Mouse (Mus musculus) right cerebral cortex, postnatal 10 days (tissue): ENCODE data around the gene Haghl.
"Not testable (repeated sequence)": the region's sequence is repeated elsewhere in the genome, so short reads cannot be mapped to it uniquely, and the experiment has no call there.

ENCODE experiments used
- DNase-seq, 2 experiments: peaks; one replicate each; pipeline ENCODE4 v3.0.0; 2021; ENCODE audit warnings: low spot score in 2 of 2

The Haghl gene

DNA sequence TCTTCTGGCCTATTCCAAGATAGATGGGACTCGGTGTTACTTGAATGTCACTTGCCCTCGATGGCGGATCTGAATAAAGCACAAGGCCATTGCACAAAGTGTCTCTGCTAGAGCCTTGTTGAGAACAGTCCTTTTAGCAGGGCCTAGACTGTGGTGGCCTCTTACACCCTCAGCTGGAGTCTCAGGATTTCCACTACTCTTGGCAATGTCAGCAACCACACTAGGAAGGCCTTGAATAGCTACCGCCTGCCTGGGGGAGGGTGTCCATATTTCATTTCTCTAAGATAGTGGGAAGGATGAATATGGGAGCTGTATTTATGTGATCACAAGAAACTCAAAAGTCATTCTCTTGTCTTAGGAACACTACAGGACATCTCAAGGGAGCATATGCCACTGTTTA lies 37.2 kb downstream of the Haghl start:
- DNase-seq = no peak

DNA sequence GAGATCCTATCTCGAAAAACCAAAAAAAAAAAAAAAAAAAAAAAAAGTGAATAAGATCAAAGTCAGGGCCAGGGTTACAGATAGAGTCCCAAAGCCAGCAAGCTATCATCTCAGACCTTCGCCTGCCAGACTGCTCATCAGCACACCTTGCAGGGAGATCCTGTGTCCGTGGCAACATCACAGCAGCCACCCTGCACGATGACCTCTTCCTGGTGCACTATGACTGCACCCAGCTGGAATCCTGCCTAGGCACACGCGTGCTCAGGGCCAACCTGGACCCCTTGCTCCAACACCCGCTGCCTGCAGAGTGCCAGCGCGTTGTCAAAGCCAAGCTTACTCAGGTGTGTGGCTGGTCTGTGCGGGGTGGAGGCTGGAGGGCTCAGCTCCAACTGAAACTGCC lies 41.2 kb downstream of the Haghl start:
- DNase-seq = no peak

GRCm38 (mm10) chr17:25743831-25744230 lies 41.6 kb downstream of the Haghl start:
- no peak for DNase-seq

DNA sequence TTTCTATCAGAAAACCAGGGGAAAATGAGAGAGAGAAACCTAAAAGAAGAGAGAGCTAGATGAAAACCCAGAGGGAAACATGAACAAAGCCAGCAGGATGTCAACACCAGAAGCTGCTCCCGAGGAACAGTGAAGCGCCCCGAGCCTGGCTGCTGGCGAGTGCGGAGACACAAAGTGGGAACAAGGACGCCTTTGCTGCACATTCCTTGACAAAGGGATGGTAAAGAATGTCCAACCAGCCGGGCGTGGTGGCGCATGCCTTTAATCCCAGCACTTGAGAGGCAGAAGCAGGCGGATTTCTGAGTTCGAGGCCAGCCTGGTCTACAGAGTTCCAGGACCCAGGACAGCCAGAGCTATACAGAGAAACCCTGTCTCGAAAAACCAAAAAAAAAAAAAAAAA lies 44.0 kb downstream of the Haghl start:
- DNase-seq = not testable (repeated sequence)

DNA sequence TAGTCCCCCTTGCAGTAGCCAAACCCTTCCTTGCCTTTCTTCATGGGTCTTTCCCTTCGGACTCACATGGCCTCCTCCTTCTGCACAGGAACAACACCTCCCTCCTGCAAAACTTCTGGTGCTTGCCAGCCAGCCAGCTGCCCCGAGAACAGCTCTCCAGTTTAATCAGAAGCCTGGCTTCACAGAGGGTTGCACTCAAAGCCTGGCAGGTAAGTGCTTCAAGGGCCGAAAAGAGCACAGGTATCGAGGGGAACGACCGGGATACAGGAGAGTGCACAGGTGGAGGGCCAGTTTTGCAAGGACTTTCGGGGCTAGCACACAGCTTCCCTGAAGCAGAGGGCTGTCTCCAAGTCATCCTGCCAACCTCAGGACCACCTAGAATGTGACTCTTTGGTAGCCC lies 46.6 kb downstream of the Haghl start:
- no peak for DNase-seq

DNA sequence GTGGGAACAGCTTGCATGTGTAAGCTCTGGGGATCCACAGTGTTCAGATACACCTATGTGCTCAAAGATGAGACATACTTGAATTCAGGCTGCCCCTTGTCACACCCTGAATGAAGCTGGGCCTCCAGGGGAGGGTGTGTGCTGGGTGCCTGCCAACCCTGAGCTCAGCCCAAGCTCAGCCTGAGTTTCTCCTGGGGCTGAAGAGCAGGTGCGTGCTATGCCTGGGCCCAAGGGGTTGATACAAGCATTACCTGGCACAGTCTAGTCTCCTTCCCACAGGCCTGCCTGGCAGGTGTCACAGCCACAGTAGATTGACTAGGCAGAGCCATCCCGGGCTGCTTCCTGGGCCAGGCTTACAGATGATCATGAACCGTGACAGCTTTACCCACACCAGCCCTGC lies 49.7 kb downstream of the Haghl start, which contains the start of gene Mslnl:
Mslnl (plus strand) TSS at position 298 of the 400 bp plus-strand sequence.
- DNase-seq = no peak

DNA sequence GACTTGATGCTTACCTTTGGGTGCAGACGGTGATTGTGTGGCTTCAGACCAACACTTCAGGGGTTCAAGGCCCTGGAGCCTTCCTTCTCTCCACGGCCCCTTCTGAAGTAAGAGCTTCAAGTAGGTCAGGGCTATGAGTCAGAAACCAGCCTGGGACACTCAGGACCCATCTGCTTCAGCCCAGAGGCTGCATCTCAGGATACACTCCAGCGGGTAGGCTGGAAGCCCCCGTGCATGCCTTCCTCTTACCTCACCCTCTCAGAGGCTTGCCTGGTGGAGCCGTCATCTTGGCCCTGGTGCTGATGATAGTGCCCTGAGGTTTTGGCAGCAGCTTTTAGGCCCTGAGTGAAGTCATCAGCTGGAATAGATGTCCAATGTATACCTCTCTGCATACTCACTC lies 50.2 kb downstream of the Haghl start:
- DNase-seq = no peak

GRCm38 (mm10) chr17:25732082-25732481 lies 53.4 kb downstream of the Haghl start:
- peak; percentile 87 to 89 for DNase-seq
